Mouse (Mus musculus): ENCODE data around the gene Stac. TPM values are rescaled to one million over a fixed set of nuclear protein-coding genes. Genes with fewer than 3 reads are reported as not detected.
A peak's percentile ranks its signal among the peaks of the same experiment; 100 is the strongest.

The Stac gene
- polyA plus RNA-seq, 1 experiment: not detected

DNA sequence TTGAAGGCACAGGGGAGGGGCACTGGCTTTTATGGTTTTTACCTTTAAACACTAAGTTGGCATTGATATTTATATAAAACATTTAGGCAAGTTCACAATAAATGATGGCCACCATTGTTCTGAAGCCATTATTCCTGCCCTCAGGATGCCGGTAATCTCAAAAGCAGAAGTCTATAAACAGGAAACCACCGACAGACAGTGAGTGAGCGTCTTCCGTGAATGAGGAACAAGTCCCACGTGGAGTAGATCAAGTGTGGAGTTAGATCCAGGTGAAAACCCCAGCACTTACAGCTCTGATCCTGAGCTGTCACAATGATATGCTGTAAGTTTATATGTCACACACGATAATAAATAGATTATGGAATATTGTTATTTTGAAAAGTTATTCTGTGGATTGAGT, 112.7 kb downstream of the Stac start:
- no peaks in the 10 kb centered on the region for H3K4me1 ChIP-seq (ENCODE audit: control insufficient read depth, insufficient read depth, low read length)
- no peak overlapping the region for H3K27ac ChIP-seq (ENCODE audit: control insufficient read depth, insufficient read depth, low read depth, low read length, poor library complexity)
- 17% methylated on average over 6 of the region's 6 CpGs for WGBS
- TF ChIP-seq CTCF (IDR thresholded peaks at IDR 0.05; ENCODE audit: control insufficient read depth, insufficient read depth, low read length): no peak
- no peak for TF ChIP-seq POLR2A (IDR thresholded peaks at IDR 0.05; ENCODE audit: borderline replicate concordance, control insufficient read depth, low read depth, low read length)
- no peak overlapping the region for H3K4me3 ChIP-seq (replicated peaks; ENCODE audit: control insufficient read depth, low read depth, low read length)

DNA sequence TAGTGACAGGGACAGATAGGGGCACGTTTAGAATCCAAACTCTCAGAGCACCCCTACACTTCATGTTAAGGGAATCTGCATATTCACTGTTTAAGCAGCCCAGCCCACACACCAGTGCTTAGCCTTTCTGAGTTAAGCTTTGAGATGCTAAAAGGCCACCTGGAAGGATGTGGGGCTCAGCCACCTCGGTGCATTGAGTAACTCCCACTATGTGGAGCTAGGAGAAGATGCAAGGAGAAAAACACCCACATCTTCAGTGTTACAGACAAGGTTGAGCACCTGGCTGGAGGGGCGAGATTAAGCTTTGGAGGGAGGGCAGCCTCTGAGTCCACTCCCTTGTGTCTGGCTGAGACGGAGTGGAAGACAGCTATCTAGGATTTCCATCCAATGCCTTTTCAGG, 114.3 kb downstream of the Stac start:
- TF ChIP-seq POLR2A (IDR thresholded peaks at IDR 0.05; ENCODE audit: borderline replicate concordance, control insufficient read depth, low read depth, low read length): no peak
- TF ChIP-seq CTCF (IDR thresholded peaks at IDR 0.05; ENCODE audit: control insufficient read depth, insufficient read depth, low read length): no peak
- WGBS: 60% methylated on average over 4 of the region's 4 CpGs
- Histone ChIP-seq H3K27ac (ENCODE audit: control insufficient read depth, insufficient read depth, low read depth, low read length, poor library complexity) (no peak overlapping the region), H3K4me3 (replicated peaks; ENCODE audit: control insufficient read depth, low read depth, low read length) (no peak overlapping the region), H3K4me1 (ENCODE audit: control insufficient read depth, insufficient read depth, low read length) (no peaks in the 10 kb centered on the region)

DNA sequence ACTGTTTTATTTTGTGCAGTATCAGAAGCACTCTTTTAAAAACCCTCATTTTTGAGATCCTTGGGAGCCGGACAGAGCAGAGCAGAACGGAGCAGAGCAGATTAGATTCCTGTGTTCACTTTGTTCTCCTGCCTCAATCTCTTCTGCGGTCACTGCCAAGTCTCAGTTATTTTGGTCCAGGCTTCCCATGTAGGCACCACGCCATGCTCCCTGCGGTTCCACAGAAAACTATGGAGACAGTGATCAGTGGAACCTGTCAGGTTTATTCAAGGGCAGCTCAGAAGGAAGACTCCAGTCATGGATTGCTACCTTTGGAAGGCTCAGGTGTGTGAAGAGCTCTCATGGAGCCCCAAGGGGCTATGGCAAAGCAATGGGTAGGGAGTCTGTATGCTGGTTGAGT, 116.3 kb downstream of the Stac start:
- TF ChIP-seq CTCF (IDR thresholded peaks at IDR 0.05; ENCODE audit: control insufficient read depth, insufficient read depth, low read length): no peak
- TF ChIP-seq POLR2A (IDR thresholded peaks at IDR 0.05; ENCODE audit: borderline replicate concordance, control insufficient read depth, low read depth, low read length): no peak
- Histone ChIP-seq H3K4me3 (replicated peaks; ENCODE audit: control insufficient read depth, low read depth, low read length) (no peak overlapping the region), H3K4me1 (ENCODE audit: control insufficient read depth, insufficient read depth, low read length) (no peaks in the 10 kb centered on the region), H3K27ac (ENCODE audit: control insufficient read depth, insufficient read depth, low read depth, low read length, poor library complexity) (no peak overlapping the region)
- 81% methylated on average over 5 of the region's 5 CpGs for WGBS

DNA sequence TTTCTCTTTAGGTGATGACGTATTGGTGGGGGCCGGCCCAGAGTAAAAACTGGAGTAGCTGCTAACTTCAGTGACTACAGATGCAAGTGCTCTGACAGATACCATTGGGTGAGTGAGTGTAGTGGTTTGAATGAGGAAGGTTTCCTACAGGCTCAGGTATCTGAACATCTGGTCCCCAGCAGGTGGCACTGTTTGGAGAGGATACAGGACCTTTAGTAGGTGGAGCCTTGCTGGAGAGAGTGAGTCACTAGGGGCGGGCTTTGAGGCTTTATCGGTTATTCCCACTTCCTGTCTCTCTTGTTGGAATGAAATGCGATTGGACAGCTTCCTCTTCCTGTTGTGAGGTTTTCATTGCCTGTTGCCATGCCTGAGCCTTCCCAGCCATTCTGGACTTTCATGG, 118.5 kb downstream of the Stac start:
- no peak overlapping the region for H3K4me3 ChIP-seq (replicated peaks; ENCODE audit: control insufficient read depth, low read depth, low read length)
- no peaks in the 10 kb centered on the region for H3K4me1 ChIP-seq (ENCODE audit: control insufficient read depth, insufficient read depth, low read length)
- TF ChIP-seq CTCF (IDR thresholded peaks at IDR 0.05; ENCODE audit: control insufficient read depth, insufficient read depth, low read length): 0 out of 2 replicates have a peak, but pooled peaks have one; percentile 1
- TF ChIP-seq POLR2A (IDR thresholded peaks at IDR 0.05; ENCODE audit: borderline replicate concordance, control insufficient read depth, low read depth, low read length): no peak
- WGBS: 42% methylated on average over 5 of the region's 5 CpGs
- no peak overlapping the region; the same call in 1 of the 2 replicates for H3K27ac ChIP-seq (ENCODE audit: control insufficient read depth, insufficient read depth, low read depth, low read length, poor library complexity)

DNA sequence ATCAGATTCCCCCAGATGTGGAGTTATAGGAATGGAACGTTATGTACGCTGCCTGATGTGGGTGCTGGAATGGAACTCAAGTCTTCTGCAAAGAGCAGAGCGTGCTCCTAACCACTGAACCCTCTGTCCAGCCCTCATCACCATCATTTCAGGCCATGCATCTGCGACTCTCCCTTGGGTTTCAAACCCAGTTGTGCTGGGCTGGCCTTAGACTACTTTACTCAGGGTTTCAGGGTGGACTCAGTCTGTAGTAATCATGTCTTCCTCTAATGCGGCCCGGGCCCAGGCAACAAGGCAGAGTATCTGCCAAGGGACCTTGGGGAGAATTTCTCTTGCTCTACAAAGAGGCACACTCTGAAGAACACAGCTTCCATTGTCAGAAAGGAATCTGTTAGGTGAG, 126.0 kb downstream of the Stac start:
- TF ChIP-seq POLR2A (IDR thresholded peaks at IDR 0.05; ENCODE audit: borderline replicate concordance, control insufficient read depth, low read depth, low read length) (no peak), CTCF (IDR thresholded peaks at IDR 0.05; ENCODE audit: control insufficient read depth, insufficient read depth, low read length) (no peak)
- H3K4me1 ChIP-seq (ENCODE audit: control insufficient read depth, insufficient read depth, low read length): peaks cover 2% of the 10 kb centered on the region; the same call in 1 of the 2 replicates
- H3K27ac ChIP-seq (ENCODE audit: control insufficient read depth, insufficient read depth, low read depth, low read length, poor library complexity): no peak overlapping the region
- no peak overlapping the region for H3K4me3 ChIP-seq (replicated peaks; ENCODE audit: control insufficient read depth, low read depth, low read length)
- 89% methylated on average over 6 of the region's 6 CpGs for WGBS

- peak overlapping the region; percentile 50 for H3K4me3 ChIP-seq (replicated peaks; ENCODE audit: control insufficient read depth, low read depth, low read length)
- peak overlapping the region; percentile 62; the same call in 1 of the 2 replicates for H3K27ac ChIP-seq (ENCODE audit: control insufficient read depth, insufficient read depth, low read depth, low read length, poor library complexity)
Observed at GRCm38 (mm10) chr9:111563226-111563625, 126.9 kb downstream of the Stac start.

DNA sequence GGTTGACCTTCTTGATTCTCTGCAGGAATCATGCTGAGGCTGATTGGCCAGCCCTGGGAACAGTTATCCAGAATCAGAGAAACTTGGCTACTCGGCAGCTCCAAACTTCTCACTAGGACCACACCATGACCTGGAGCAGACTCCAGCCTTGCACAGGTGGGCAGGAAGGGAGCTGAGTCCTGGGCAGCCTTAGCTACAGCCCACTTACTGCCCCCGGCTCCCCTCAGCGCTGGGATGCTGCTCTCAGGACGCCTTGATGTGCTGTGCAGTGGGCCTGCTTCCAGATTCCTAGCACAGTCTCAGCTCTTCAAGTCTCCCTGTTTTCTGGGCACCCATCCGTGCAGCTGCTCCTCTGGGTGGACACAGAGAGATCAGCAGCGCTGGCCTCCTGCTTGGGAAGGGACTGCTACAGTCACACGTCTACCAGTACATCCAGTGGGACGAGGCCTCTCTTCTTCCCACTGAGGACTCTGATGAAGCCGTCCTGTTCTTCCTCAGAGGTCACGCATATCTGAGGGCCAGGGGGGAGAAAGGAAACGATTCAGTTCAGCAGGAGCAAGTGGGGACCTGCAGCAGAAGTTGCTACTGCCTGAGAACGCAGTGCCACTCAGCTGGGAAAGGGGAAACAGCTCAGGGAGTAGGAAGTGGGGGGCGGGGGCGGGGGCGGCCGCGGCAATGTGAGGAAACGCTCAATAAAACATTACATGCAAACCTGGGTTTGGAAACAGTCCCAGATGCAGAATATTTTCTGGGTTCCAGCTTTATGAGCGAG, 127.7 kb downstream of the Stac start:
- WGBS: 22% methylated on average over 19 of the region's 19 CpGs
- TF ChIP-seq POLR2A (IDR thresholded peaks at IDR 0.05; ENCODE audit: borderline replicate concordance, control insufficient read depth, low read depth, low read length) (no peak), CTCF (IDR thresholded peaks at IDR 0.05; ENCODE audit: control insufficient read depth, insufficient read depth, low read length) (no peak)
- Histone ChIP-seq H3K4me1 (ENCODE audit: control insufficient read depth, insufficient read depth, low read length) (peaks cover 2% of the 10 kb centered on the region; the same call in 1 of the 2 replicates), H3K27ac (ENCODE audit: control insufficient read depth, insufficient read depth, low read depth, low read length, poor library complexity) (peak overlapping the region; percentile 62), H3K4me3 (replicated peaks; ENCODE audit: control insufficient read depth, low read depth, low read length) (peak overlapping the region; percentile 54)

More at GRCm38 (mm10) chr9:111563226-111563625, 126.9 kb downstream of the Stac start:
- 14% methylated on average over 7 of the region's 7 CpGs for WGBS
- TF ChIP-seq POLR2A (IDR thresholded peaks at IDR 0.05; ENCODE audit: borderline replicate concordance, control insufficient read depth, low read depth, low read length): no peak
- TF ChIP-seq CTCF (IDR thresholded peaks at IDR 0.05; ENCODE audit: control insufficient read depth, insufficient read depth, low read length): no peak
- peaks cover 2% of the 10 kb centered on the region; the same call in 1 of the 2 replicates for H3K4me1 ChIP-seq (ENCODE audit: control insufficient read depth, insufficient read depth, low read length)

- no peak overlapping the region for H3K4me3 ChIP-seq (replicated peaks; ENCODE audit: control insufficient read depth, low read depth, low read length)
- 77% methylated on average over 3 of the region's 3 CpGs for WGBS
- TF ChIP-seq CTCF (IDR thresholded peaks at IDR 0.05; ENCODE audit: control insufficient read depth, insufficient read depth, low read length) (no peak), POLR2A (IDR thresholded peaks at IDR 0.05; ENCODE audit: borderline replicate concordance, control insufficient read depth, low read depth, low read length) (no peak)
- H3K27ac ChIP-seq (ENCODE audit: control insufficient read depth, insufficient read depth, low read depth, low read length, poor library complexity): no peak overlapping the region
- no peaks in the 10 kb centered on the region for H3K4me1 ChIP-seq (ENCODE audit: control insufficient read depth, insufficient read depth, low read length)
Observed at GRCm38 (mm10) chr9:111556699-111557098, 133.4 kb downstream of the Stac start.
